Mouse (Mus musculus) kidney, embryonic 16.5 days (tissue): ENCODE data around the gene Ndufb5. TPM values are rescaled to one million over a fixed set of nuclear protein-coding genes. Genes with fewer than 3 reads are reported as not detected.
"Not testable (repeated sequence)": the region's sequence is repeated elsewhere in the genome, so short reads cannot be mapped to it uniquely, and the experiment has no call there.

ENCODE experiments used
- ATAC-seq: fragments of 200-750 bp; cut with Nextera tagmentation; 2 replicates; pipeline ENCODE4 v1.8.0; 2017; ENCODE audit warnings: moderate TSS enrichment; ENCODE audit not compliant: low FRiP score, low TSS enrichment
- H3K27ac ChIP-seq: fragments of 300-500 bp; sonication (generic); 2 replicates; pipeline ENCODE4 v1.5.1; 2014; ENCODE audit warnings: low read length
- H3K27me3 ChIP-seq: fragments of 300-500 bp; sonication (generic); 2 replicates; pipeline ENCODE4 v1.6.1; 2014; ENCODE audit warnings: low read length, control low read depth, mixed read lengths; ENCODE audit not compliant: insufficient read depth
- H3K36me3 ChIP-seq: fragments of 300-500 bp; sonication (generic); 2 replicates; pipeline ENCODE4 v1.6.1; 2014; ENCODE audit warnings: low read length, control low read depth, mixed read lengths; ENCODE audit not compliant: insufficient read depth
- H3K4me1 ChIP-seq: fragments of 300-500 bp; sonication (generic); 2 replicates; pipeline ENCODE4 v1.6.1; 2014; ENCODE audit warnings: low read length, control low read depth, mixed read lengths; ENCODE audit not compliant: insufficient read depth
- H3K4me2 ChIP-seq: fragments of 300-500 bp; sonication (generic); replicated peaks from 2 replicates; pipeline ENCODE4 v1.6.1; 2014; ENCODE audit warnings: low read depth, low read length
- H3K4me3 ChIP-seq: fragments of 300-500 bp; sonication (generic); 2 replicates; pipeline ENCODE4 v1.5.1; 2014; ENCODE audit warnings: mild to moderate bottlenecking, low read length
- H3K9ac ChIP-seq: fragments of 300-500 bp; sonication (generic); replicated peaks from 2 replicates; pipeline ENCODE4 v1.6.1; 2014; ENCODE audit warnings: low read length
- H3K9me3 ChIP-seq: fragments of 300-500 bp; sonication (generic); 2 replicates; pipeline ENCODE4 v1.6.1; 2016; ENCODE audit warnings: low read length, control low read depth
- WGBS: fragments of 180-500 bp; shearing (Covaris S2); extraction: QIAGEN DNeasy Blood & Tissue Kit; methylation state at CpG from one replicate; pipeline ENCODE4 v1.1.7; 2014; 5-methylcytosine and 5-hydroxymethylcytosine counted together
- polyA plus RNA-seq: library from polyadenylated mRNA; unstranded; fragments of >200 nt; fragmentation: Nextera tagmentation; extraction: Ambion mirVana; gene quantifications from 2 replicates; pipeline ENCODE4 v1.2.1, GENCODE M21; 2015

Ndufb5 gene
- polyA plus RNA-seq, 1 experiment from 2014 or later = 325 TPM

DNA sequence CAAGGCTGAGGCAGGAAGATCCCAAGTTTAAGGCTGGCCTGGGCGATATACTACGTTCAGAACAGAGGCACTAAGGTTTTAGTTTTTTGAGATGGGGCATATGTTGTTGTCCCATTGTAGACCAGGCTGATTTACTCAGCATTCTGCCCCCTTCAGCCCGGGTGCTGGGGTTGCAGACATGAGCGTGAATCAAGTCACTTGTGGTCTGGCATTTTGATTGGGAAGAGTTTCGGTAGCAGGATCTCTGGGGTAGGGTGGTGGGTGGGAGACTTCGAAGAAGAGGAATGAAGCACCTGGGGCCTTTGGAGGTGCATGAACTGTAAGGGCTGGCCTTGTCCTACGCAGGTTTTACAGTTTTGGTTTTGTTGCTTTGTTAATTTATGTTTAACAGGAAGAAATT lies 12.6 kb upstream of the Ndufb5 start:
- no peak overlapping the region for H3K4me3 ChIP-seq
- no peaks in the 10 kb centered on the region for H3K4me1 ChIP-seq
- peaks cover 75% of the 10 kb centered on the region for H3K36me3 ChIP-seq
- H3K9me3 ChIP-seq = 0 out of 2 replicates have a peak, but pooled peaks cover 5% of the 10 kb centered on the region
- H3K4me2 ChIP-seq = no peak overlapping the region
- WGBS = 90% methylated on average over 7 of the region's 7 CpGs
- no peak overlapping the region for H3K9ac ChIP-seq
- H3K27me3 ChIP-seq = no peaks in the 10 kb centered on the region
- H3K27ac ChIP-seq = no peak overlapping the region
- ATAC-seq = no peak

DNA sequence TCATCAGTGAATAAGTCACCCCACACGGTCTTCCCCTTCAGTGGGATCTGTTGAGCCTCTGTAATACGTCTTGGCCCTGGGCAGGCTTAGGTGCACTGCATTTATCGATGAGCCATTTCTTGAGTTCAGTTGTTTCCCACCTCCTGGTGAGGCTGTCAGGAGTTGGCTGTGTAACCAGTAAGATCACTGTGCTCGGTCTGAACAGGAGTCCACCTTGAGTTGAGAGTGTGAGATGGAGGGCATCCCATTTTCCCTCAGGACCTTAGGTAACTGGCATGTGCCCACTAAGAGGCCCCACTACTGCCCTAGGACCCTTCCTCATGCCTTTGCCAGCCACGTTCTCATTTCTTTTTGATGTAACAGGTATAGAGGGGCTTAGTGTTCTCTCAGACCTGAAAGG lies 10.8 kb upstream of the Ndufb5 start:
- no peaks in the 10 kb centered on the region for H3K4me1 ChIP-seq
- 90% methylated on average over 5 of the region's 5 CpGs for WGBS
- H3K9ac ChIP-seq = no peak overlapping the region
- H3K27me3 ChIP-seq = no peaks in the 10 kb centered on the region
- 0 out of 2 replicates have a peak, but pooled peaks cover 5% of the 10 kb centered on the region for H3K9me3 ChIP-seq
- H3K36me3 ChIP-seq = peaks cover 77% of the 10 kb centered on the region
- H3K4me3 ChIP-seq = no peak overlapping the region
- no peak for ATAC-seq
- H3K27ac ChIP-seq = no peak overlapping the region
- no peak overlapping the region for H3K4me2 ChIP-seq

DNA sequence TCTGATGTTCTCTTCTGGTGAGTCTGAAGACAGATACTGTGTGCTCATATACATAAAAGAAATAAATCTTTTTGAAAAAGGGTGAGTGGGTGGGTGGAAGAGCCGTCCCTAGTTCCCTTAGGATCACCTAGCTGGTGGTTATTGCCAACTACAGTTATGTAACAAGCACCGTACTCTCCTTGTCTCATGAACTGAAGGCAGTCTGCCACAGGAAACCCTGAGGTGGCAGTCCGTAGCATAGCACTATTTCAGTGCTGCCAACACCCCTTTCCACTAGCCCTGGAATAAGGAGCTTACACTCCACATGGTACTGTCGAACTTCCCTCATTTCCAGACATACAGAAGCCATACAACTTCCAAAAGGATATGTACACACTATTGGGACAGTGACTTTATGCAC lies 8.9 kb upstream of the Ndufb5 start:
- Histone ChIP-seq H3K9ac (no peak overlapping the region), H3K36me3 (peaks cover 78% of the 10 kb centered on the region), H3K9me3 (0 out of 2 replicates have a peak, but pooled peaks cover 5% of the 10 kb centered on the region), H3K27me3 (no peaks in the 10 kb centered on the region), H3K4me3 (no peak overlapping the region), H3K4me2 (no peak overlapping the region), H3K27ac (no peak overlapping the region), H3K4me1 (no peaks in the 10 kb centered on the region)
- 85% methylated on average over 4 of the region's 4 CpGs for WGBS
- no peak for ATAC-seq

DNA sequence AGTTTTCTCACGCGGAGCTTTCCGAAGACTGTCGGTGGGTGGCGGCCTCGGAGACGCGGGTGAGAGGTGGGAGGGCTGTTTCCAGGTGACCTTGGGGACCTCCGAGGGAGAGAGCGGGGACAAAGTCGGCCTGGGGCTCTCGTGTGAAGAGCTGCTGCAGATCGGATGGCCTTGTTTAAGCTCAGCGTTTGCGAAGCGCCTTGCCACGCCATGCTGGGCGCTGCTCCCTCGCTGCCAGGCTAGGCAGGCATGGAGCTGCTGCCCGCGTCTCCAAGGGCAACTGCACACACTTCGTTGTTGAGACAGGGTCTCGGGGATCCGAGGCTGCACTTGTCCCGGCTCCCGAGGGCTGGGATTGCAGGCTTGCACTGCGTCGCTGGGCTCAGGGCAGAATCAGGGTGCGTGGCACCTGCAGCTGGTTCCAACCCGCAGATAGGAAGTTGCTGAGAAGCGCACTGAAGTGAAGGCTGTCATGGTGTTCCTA lies 424 bp downstream of the Ndufb5 start, which contains the start of gene Mrpl47:
TSS of gene Mrpl47 (minus strand) at position 434 of the 484 bp plus-strand sequence.
- Histone ChIP-seq H3K4me2 (peak within 1 kb of the TSS; percentile 89), H3K4me1 (peaks cover 23% of the 10 kb centered on the region), H3K9me3 (no peaks in the 10 kb centered on the region), H3K27me3 (no peaks in the 10 kb centered on the region), H3K9ac (peak within 1 kb of the TSS; percentile 92), H3K27ac (peak within 1 kb of the TSS; percentile 82), H3K4me3 (peak within 1 kb of the TSS; percentile 98), H3K36me3 (peaks cover 14% of the 10 kb centered on the region)
- ATAC-seq = peak; percentile 73
- WGBS = under 1% methylated on average over 31 of the region's 31 CpGs

- Histone ChIP-seq H3K36me3 (peaks cover 3% of the 10 kb centered on the region; the same call in 1 of the 2 replicates), H3K27ac (no peak overlapping the region), H3K9me3 (no peaks in the 10 kb centered on the region), H3K4me1 (peaks cover 23% of the 10 kb centered on the region), H3K4me3 (no peak overlapping the region), H3K9ac (no peak overlapping the region), H3K27me3 (no peaks in the 10 kb centered on the region), H3K4me2 (no peak overlapping the region)
- WGBS = 85% methylated on average over 5 of the region's 5 CpGs
- no peak for ATAC-seq
Measured at GRCm38 (mm10) chr3:32738549-32738948, 1.8 kb downstream of the Ndufb5 start.

DNA sequence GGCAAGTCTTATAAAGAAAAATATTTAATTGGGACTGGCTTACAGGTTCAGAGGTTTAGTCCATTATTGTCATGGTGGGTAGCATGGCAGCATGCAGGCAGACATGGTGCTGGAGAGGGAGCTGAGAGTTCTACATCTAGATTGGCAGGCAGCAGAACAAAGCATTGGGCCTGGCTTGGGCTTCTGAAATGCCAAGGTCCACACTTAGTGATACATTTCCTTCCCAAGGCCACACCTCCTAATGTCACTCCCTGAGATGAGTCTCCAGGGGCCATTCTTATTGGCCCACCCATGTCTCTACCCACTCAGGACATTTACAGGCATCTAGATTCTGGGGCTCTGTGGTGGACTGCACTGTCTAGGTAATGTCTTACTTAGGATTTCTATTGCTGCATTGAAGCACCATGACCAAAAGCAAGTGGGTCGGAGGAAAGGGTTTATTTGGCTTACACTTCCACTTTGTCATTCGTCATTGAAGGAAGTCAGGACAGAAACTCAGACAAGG lies 5.5 kb downstream of the Ndufb5 start:
- Histone ChIP-seq H3K27me3 (no peaks in the 10 kb centered on the region), H3K4me1 (peaks cover 13% of the 10 kb centered on the region), H3K9me3 (no peaks in the 10 kb centered on the region), H3K9ac (no peak overlapping the region), H3K4me3 (no peak overlapping the region), H3K36me3 (peaks cover 11% of the 10 kb centered on the region), H3K27ac (no peak overlapping the region), H3K4me2 (no peak overlapping the region)
- no peak for ATAC-seq
- WGBS = 64% methylated on average over 2 of the region's 2 CpGs

- Histone ChIP-seq H3K4me3 (no peak overlapping the region), H3K4me1 (no peaks in the 10 kb centered on the region), H3K27ac (no peak overlapping the region), H3K9ac (no peak overlapping the region), H3K9me3 (no peaks in the 10 kb centered on the region), H3K36me3 (peaks cover 31% of the 10 kb centered on the region), H3K4me2 (no peak overlapping the region), H3K27me3 (no peaks in the 10 kb centered on the region)
- ATAC-seq = no peak
- 95% methylated on average over 6 of the region's 6 CpGs for WGBS
Measured at GRCm38 (mm10) chr3:32745001-32745400, 8.2 kb downstream of the Ndufb5 start.

DNA sequence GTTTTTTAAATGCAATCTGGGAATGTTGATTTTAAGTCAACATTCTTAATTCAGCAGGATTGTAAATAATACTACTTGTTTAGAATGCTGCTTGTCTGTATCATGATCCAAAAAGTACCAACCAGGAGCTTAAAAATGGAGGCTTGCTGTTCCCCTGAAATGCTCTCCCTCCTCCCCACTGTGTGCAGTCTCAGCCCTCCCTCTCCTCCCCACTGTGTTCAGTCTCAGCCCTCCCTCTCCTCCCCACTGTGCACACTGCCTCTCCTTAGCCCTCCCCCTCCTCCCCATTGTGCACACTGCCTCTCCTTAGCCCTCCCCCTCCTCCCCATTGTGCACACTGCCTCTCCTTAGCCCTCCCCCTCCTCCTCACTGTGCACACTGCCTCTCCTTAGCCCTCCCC lies 8.6 kb downstream of the Ndufb5 start:
- not testable (repeated sequence) for H3K27me3 ChIP-seq, H3K9me3 ChIP-seq, H3K27ac ChIP-seq, H3K9ac ChIP-seq, H3K4me2 ChIP-seq, H3K4me3 ChIP-seq, H3K4me1 ChIP-seq, ATAC-seq
- peaks cover 33% of the 10 kb centered on the region for H3K36me3 ChIP-seq

DNA sequence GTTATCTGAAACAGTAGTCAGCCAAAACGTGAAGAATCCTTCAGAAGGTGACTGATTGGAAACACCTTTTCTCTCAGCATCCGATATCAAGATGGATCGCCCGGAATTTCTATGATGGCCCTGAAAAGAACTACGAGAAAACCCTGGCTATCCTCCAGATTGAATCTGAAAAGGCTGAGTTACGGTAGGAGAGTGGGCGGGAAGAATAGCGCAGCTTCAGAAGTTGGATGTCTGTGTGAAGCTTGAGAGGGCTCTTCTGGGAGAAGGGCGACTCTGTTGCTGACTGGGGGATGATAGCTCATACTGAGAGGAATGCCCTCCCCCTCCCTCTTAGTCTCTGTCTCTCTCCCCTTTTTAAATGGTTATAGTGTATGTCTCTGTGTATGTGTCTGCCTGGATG lies 11.6 kb downstream of the Ndufb5 start:
- no peak overlapping the region for H3K4me2 ChIP-seq
- peaks cover 57% of the 10 kb centered on the region for H3K36me3 ChIP-seq
- WGBS = 92% methylated on average over 9 of the region's 9 CpGs
- no peak for ATAC-seq
- no peaks in the 10 kb centered on the region for H3K4me1 ChIP-seq
- no peaks in the 10 kb centered on the region for H3K9me3 ChIP-seq
- H3K9ac ChIP-seq = no peak overlapping the region
- no peaks in the 10 kb centered on the region for H3K27me3 ChIP-seq
- no peak overlapping the region for H3K4me3 ChIP-seq
- H3K27ac ChIP-seq = no peak overlapping the region

DNA sequence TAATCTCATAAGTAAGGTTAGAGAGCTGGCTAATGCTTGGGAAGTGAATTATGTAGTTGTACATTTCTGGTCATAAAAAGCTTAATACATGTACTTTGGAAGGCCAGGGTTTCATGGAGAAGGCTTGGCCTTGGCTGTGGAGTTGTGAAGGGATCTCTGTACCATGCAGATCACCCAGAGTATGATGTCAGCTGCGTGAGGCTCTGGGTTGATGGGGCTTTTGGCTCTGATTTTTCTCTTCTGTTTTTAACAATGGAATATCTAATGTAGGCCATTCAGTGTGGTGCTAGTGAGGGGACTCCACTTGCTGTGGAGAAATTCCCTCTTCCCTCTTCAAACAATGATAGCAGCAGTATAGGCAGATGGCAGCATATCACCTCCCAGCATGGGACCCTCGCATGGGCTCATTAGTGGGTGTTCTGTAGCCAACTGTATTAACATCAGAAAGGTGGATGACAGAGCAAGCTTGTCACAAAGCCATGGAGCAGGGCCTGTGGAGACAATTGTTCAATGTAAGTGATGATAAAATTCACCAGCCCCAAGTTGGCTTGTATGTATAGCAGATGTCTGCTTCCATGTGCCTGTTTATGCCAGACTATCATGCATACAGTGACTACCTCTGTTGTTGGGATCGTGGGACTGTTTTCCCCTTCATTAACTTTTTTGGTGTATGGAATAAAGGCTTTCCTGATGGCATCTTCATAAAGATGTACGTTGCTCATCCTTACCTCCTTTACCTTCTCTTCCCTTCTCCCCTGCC lies 13.2 kb downstream of the Ndufb5 start:
- Histone ChIP-seq H3K9ac (no peak overlapping the region), H3K27me3 (no peaks in the 10 kb centered on the region), H3K4me1 (no peaks in the 10 kb centered on the region), H3K4me3 (no peak overlapping the region), H3K27ac (no peak overlapping the region), H3K9me3 (no peaks in the 10 kb centered on the region), H3K4me2 (no peak overlapping the region), H3K36me3 (peaks cover 66% of the 10 kb centered on the region)
- no peak for ATAC-seq
- WGBS = 88% methylated on average over 4 of the region's 4 CpGs
